Mouse (Mus musculus): Measurements from ENCODE around the gene Btnl2.
A peak's percentile ranks its signal among the peaks of the same experiment; 100 is the strongest.

Btnl2 gene

DNA sequence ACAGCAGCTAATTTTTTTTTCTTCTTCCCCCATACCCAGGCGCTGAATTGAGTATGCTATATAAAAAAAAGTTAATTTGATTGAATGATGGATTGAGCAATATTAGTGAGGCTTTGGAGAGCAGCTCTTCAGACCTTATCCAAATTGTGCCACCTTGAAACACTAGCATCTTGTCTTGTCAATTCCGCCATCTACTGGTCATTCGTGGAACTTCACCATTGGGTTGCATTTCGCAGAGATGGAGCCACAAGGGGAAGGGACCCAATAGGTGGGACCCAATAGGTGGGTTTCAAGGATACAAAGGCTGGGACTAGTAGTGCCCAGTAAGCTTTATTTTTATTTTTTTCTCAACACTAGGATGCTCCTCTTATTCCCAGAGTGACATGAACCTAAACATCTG is 5.2 kb upstream of the Btnl2 start:
- DNase-seq = peak; percentile 68

GRCm38 (mm10) chr17:34354940-34355339 is 318 bp downstream of the Btnl2 start:
- no peak for DNase-seq

- no peak for DNase-seq
Observed at GRCm38 (mm10) chr17:34362954-34363546, 8.4 kb downstream of the Btnl2 start.

- DNase-seq = no peak
Observed at GRCm38 (mm10) chr17:34363676-34364310, 9.2 kb downstream of the Btnl2 start.

DNA sequence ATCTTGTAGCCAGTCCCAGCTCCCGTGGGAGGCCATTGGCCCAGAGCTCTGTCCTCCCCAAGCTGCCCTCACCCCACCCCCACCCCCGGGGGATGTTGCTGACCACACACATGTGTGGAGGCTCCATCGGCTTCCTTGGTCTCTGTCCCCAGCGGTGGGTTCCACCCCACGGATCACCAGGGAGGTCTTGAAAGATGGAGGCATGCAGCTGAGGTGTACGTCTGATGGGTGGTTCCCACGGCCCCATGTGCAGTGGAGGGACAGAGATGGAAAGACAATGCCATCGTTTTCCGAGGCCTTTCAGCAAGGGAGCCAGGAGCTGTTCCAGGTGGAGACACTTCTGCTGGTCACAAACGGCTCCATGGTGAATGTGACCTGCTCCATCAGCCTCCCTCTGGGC is 10.4 kb downstream of the Btnl2 start:
- DNase-seq = no peak

GRCm38 (mm10) chr17:34370563-34370962 is 15.9 kb downstream of the Btnl2 start:
- DNase-seq = no peak

- no peak for DNase-seq
Observed at GRCm38 (mm10) chr17:34373055-34373709, 18.6 kb downstream of the Btnl2 start.

DNA sequence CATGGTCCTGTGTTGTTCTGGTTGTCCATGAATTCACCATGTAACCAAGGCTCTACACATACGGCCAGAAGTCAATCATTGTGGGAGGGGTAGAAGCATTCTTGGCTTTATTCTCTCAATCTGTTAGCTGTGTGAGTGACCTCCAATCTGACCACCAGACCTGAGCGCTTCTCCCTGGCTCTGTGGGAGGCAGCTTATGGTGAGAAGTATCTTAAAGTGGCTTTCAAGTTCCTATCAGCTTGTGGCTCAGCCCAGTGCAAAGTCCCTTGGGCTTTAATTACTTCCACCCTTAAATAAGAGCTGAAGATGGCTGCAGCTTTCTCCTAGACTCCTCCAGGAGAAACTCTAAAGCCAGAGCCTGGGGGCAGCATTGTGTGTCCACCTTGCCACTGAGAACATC is 22.2 kb downstream of the Btnl2 start, which contains the start of gene Btnl1:
Gene Btnl1 (plus strand): TSS at position 286 of the 400 bp plus-strand sequence.
- no peak for DNase-seq

DNA sequence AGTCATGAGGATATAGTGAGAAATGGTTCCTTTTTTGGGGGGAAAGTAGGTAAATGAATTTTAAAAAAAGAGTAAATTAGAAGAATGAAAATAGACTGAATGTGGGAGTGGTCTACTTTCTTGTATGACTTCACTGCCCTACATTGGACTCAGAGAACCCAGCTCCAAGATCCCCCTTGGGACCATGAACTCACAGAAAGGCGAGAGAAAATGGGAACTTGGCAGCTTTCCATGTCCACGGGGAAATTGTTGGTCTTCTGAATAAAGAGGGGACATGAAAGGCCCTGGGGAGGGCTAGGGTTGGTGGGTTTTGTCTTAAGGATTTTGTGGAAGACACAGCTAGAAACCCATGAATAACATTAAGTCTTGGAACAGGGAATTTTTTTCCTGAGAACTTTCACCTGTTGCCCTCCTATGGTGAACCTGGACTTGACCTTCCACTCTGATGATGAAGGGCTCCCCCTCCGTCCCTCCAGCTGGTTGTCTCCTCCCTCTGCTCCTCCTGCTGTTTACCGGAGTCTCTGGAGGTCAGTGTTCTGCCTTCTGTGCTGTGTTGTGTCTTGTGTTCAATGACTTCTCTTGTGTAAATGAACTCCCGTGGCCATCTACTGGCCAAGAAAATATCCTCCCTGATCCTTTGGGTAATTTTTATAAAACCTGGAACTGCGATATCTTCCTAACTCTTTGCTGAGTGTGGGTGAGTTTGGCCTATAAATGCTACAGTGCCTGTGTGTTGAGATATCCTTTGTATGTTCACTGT is 23.0 kb downstream of the Btnl2 start:
- no peak for DNase-seq

GRCm38 (mm10) chr17:34378716-34379115 is 24.1 kb downstream of the Btnl2 start:
- DNase-seq = no peak

DNA sequence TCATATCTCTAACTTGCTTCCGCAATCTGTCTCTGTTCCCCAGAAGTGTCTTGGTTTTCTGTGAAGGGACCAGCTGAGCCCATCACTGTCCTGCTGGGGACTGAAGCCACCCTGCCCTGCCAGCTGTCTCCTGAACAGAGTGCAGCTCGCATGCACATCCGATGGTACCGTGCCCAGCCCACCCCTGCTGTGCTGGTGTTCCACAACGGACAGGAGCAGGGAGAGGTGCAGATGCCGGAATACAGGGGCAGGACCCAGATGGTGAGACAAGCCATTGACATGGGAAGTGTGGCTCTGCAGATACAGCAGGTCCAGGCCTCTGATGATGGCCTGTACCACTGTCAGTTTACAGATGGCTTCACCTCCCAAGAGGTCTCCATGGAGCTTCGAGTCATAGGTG is 24.8 kb downstream of the Btnl2 start:
- DNase-seq = no peak

DNA sequence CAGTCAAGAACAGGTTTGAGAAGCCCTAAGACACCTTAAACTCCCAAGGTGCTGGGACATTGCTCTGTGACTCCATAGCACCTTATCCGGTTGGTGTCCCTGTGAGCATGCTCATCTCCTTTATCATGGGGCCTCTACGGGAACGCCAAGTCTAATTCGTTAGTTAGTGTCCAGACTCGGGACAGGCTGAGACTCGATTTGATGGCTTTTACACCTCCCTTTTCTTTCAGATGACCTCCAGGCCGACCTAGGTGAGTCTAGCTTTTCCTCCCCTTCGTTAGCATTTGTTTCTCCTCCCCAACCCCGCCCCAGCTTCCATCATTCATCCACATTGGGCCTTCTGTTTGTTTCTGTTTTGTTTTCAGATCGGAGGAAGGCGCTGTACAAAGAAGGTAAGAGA is 27.3 kb downstream of the Btnl2 start:
- DNase-seq = no peak

DNA sequence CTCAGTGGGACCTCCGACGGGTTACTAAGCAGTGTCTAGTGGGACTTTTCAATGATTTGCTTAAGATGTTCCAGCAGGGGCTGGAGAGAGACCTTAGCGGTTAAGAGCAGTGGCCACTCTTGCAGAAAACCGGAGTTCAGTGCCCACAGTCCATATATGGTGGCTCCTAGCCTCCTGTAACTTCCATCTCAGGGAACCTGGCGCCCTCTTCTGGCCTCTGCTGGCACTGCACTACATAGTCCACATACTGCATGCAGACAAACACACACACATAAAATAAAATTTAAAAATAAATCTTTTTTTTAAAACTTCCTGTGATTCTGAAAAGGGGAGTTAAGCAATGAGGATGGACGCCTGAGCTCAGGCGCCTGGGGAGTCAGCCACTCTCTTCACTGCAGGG is 28.6 kb downstream of the Btnl2 start:
- peak; percentile 38 for DNase-seq

DNA sequence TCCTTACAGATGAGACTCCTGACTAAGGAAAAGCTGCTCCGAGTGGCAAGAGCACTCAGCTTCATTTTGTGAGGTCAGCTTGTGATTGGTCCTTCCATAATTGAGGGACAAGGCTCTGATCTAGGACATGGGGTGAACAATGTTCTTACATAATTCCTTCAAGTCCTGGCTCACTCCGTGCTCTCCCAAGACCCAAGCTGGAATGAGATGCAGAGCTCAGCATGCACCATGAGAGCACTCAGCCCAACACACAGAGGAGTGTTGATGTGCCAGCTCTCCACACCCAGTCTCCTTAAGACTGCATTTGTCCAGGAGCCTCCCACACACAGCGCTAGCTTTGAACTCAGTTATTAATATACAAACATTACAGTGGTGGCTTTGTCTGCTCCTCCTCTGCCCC is 30.1 kb downstream of the Btnl2 start:
- DNase-seq = no peak

GRCm38 (mm10) chr17:34386656-34387055 is 32.0 kb downstream of the Btnl2 start:
- no peak for DNase-seq

DNA sequence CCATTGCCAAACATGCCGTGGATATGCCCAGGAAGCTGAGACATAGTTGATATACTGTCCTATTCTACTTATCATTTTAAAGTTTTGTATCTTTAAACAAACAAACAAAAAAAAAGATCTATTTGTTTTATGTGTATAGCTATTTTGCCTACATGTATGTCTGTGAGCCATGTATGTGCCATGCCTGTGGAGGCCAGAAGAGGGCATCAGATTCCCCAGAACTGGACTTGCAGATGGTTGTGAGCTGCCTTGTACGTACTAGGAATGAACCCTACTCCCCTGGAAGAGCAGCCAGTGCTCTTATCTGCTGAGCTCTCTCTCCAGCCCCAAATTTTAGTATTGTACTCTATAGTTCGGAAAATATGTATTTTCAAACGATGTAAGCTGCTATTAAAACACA is 33.9 kb downstream of the Btnl2 start:
- peak; percentile 34 for DNase-seq

DNA sequence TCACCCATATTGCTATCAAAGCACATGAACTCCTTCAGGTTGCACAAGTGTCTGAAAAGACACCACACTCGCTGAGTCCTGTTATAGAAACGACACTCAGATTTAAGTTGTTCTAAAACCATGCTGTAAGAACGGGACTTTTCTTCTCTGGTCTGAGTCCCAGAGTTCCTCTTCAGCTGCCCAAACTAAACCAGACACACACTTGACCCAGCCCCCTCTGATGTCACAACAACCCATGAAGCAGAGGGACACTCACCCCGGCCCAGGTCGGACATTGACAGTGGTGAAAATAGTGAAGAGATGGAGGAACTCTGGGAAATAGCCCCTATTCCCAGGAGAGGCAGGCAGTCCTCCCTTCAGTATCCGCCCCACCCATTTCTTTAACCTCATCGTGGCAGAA is 36.9 kb downstream of the Btnl2 start:
- no peak for DNase-seq

DNA sequence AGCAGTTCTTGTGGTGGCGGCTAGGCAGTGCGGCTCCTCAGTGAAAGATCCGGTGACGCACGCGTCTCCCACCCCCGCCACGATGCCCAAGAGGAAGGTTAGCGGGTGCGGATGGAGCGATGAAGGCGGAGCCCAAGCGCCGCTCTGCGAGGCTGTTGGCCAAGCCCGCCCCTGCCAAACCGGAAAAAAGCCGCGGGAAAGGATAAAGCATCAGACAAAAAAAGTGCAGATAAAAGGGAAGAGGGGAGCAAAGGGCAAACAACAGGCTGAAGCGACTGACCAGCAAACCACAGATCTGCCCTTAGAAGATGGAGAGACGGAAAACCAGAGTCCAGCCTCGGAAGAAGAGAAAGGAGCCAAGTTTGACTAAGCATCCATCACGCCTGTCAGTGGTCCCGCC is 37.7 kb downstream of the Btnl2 start:
- DNase-seq = peak; percentile 38

DNA sequence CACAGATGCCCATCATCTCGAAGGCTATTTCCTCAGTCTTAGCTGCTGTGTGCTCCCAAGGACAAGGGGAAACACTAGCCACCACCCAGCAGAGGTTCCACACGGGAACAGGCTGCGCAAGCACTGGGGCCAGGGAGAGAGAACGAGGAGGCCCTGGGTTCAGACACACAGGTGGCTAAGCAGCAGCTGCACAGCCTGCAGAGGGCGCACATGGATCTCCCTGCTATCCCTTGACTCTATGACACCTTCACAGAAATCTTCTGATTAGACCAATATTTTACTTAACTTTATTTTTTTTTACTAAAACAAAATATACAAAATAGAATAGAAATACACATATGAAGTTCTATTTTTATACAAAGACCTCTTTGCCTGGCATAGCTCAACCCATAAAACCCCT is 42.7 kb downstream of the Btnl2 start:
- DNase-seq = no peak

DNA sequence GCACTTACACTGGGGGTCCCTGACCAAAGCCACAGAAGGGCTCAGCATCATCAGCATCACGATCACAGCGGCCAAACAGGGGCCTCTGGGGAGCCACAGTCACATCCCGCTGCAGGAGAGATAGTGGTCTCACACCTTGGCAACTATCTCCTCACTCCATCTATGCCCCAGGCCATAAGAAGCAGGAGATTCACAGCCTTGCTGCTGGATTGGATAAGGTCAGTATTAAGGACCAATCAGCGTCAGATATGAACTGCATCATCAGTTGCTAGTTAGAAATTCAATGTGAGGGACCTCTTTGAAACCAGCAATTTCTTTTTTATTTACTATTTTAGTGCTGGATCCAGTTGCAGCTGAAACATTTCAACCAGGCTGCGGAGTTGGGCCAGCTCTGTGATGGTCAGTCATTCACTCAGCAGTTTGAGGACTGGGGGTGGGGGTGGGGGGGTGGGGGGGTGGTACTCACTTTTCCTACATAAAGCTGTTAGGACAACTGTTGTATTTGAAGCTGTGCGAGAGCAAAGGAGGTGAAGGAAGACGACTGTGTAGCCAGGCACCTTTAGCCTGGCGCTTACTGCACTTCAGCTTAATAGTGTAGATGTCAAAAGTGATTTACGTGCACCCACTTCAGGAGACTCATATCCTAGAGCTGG is 43.6 kb downstream of the Btnl2 start:
- DNase-seq = no peak

GRCm38 (mm10) chr17:34398711-34399393 is 44.2 kb downstream of the Btnl2 start, which contains the start of gene BC051142:
TSS of gene BC051142 (plus strand) at chr17:34398820.
- DNase-seq = peak; percentile 48

DNA sequence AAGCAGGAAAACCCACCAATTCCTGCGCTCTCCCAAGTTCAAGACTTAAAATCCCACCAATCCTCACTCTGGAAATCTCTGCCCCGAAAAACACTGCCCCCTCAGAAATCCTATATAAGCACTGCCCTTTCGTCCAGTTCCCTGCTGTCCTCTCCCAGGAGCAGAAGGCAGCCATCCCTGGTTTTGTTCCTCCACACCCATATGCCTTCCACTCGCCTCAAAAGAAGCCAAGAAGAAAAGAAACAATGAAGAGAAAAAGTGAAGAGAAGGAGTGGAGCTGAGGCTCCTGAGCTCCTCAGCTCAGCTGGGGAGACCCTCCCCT is 44.7 kb downstream of the Btnl2 start:
- no peak for DNase-seq

GRCm38 (mm10) chr17:34411117-34411516 is 56.5 kb downstream of the Btnl2 start:
- DNase-seq = peak; percentile 60

Data from liver (tissue).